Mouse (Mus musculus) lung, embryonic 16.5 days (tissue): ENCODE results near the gene Insl6. TPM values are rescaled to one million over a fixed set of nuclear protein-coding genes. Genes with fewer than 3 reads are reported as not detected.
A peak's percentile ranks its signal among the peaks of the same experiment; 100 is the strongest.

ENCODE experiments used
- ATAC-seq: fragments of 200-750 bp; cut with Nextera tagmentation; 2 replicates; pipeline ENCODE4 v1.8.0; 2017; ENCODE audit warnings: low read depth, mild to moderate bottlenecking, moderate library complexity
- H3K27ac ChIP-seq: fragments of 300-500 bp; sonication (generic); 2 replicates; pipeline ENCODE4 v1.5.1; 2014; ENCODE audit warnings: mild to moderate bottlenecking, control low read depth, low read length
- H3K27me3 ChIP-seq: fragments of 300-500 bp; sonication (generic); 2 replicates; pipeline ENCODE4 v1.6.1; 2014; ENCODE audit warnings: low read depth, low read length, mixed read lengths; ENCODE audit not compliant: control insufficient read depth, insufficient read depth
- H3K36me3 ChIP-seq: fragments of 300-500 bp; sonication (generic); 2 replicates; pipeline ENCODE4 v1.6.1; 2014; ENCODE audit warnings: low read length; ENCODE audit not compliant: control insufficient read depth, insufficient read depth
- H3K4me1 ChIP-seq: fragments of 300-500 bp; sonication (generic); replicated peaks from 2 replicates; pipeline ENCODE4 v1.6.1; 2014; ENCODE audit warnings: low read length, mixed read lengths; ENCODE audit not compliant: control insufficient read depth, insufficient read depth
- H3K4me2 ChIP-seq: fragments of 300-500 bp; sonication (generic); 2 replicates; pipeline ENCODE4 v1.6.1; 2014; ENCODE audit warnings: low read depth, low read length, control low read depth
- H3K4me3 ChIP-seq: fragments of 300-500 bp; sonication (generic); 2 replicates; pipeline ENCODE4 v1.5.1; 2014; ENCODE audit warnings: mild to moderate bottlenecking, low read length, control low read depth
- H3K9ac ChIP-seq: fragments of 300-500 bp; sonication (generic); 2 replicates; pipeline ENCODE4 v1.6.1; 2014; ENCODE audit warnings: low read length, control low read depth
- H3K9me3 ChIP-seq: fragments of 300-500 bp; sonication (generic); 2 replicates; pipeline ENCODE4 v1.6.1; 2016; ENCODE audit warnings: low read length; ENCODE audit not compliant: control insufficient read depth
- WGBS: fragments of 180-500 bp; shearing (Covaris S2); extraction: QIAGEN DNeasy Blood & Tissue Kit; methylation state at CpG from one replicate; pipeline ENCODE4 v1.1.7; 2014; 5-methylcytosine and 5-hydroxymethylcytosine counted together
- polyA plus RNA-seq: library from polyadenylated mRNA; unstranded; fragments of >200 nt; fragmentation: Nextera tagmentation; extraction: Ambion mirVana; gene quantifications from 2 replicates; pipeline ENCODE4 v1.2.1, GENCODE M21; 2015

Gene Insl6
- polyA plus RNA-seq, 1 experiment from 2014 or later, result 1.0 TPM

DNA sequence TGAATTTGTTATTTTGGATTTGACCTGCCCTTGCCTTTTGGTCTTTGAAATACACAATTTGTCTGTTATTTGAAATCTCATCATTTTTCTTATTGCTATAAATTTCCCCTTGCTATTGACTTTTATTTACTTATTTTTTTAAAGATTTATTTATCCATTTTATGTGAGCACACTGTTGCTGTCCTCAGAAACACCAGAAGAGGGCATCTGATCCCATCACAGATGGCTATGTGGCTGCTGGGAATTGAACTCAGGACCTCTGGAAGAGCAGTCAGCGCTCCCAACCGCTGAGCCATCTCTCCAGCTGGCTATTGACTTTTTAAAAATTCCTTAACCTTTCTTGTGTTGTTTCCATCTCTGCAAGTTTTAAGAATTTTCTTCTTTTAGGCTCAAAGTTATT, 11.5 kb upstream of the Insl6 start:
- Histone ChIP-seq H3K36me3 (no peaks in the 10 kb centered on the region), H3K4me1 (no peaks in the 10 kb centered on the region; the same call in 1 of the 2 replicates), H3K9me3 (no peaks in the 10 kb centered on the region), H3K4me3 (no peak overlapping the region), H3K27me3 (peaks cover 8% of the 10 kb centered on the region; the same call in 1 of the 2 replicates), H3K9ac (no peak overlapping the region), H3K27ac (no peak overlapping the region), H3K4me2 (no peak overlapping the region)
- ATAC-seq, result no peak
- 94% methylated on average over 2 of the region's 2 CpGs for WGBS

GRCm38 (mm10) chr19:29334068-29334745, 9.1 kb upstream of the Insl6 start, which contains the start of gene Rln1:
Rln1 (minus strand) TSS chr19:29334670.
- Histone ChIP-seq H3K27ac (no peak within 1 kb of the TSS), H3K27me3 (peaks cover 8% of the 10 kb centered on the region; the same call in 1 of the 2 replicates), H3K9ac (peak within 1 kb of the TSS; percentile 46), H3K9me3 (no peaks in the 10 kb centered on the region), H3K4me3 (peak within 1 kb of the TSS; percentile 31), H3K4me2 (peak within 1 kb of the TSS; percentile 60), H3K4me1 (no peaks in the 10 kb centered on the region; the same call in 1 of the 2 replicates), H3K36me3 (no peaks in the 10 kb centered on the region)
- 3% methylated on average over 23 of the region's 23 CpGs for WGBS
- ATAC-seq, result peak; percentile 66; the same call in 1 of the 2 replicates

- 70% methylated on average over 13 of the region's 13 CpGs for WGBS
- Histone ChIP-seq H3K36me3 (no peaks in the 10 kb centered on the region), H3K27me3 (peaks cover 2% of the 10 kb centered on the region; the same call in 1 of the 2 replicates), H3K27ac (no peak overlapping the region), H3K4me3 (no peak overlapping the region), H3K4me1 (peaks cover 6% of the 10 kb centered on the region), H3K9ac (no peak overlapping the region), H3K9me3 (no peaks in the 10 kb centered on the region), H3K4me2 (no peak overlapping the region)
- ATAC-seq, result no peak
Measured at GRCm38 (mm10) chr19:29326822-29327552, 1.8 kb upstream of the Insl6 start.

GRCm38 (mm10) chr19:29326396-29326795, 1.2 kb upstream of the Insl6 start:
- no peak for ATAC-seq
- H3K4me1 ChIP-seq, result peaks cover 6% of the 10 kb centered on the region
- H3K9me3 ChIP-seq, result no peaks in the 10 kb centered on the region
- H3K36me3 ChIP-seq, result no peaks in the 10 kb centered on the region
- peaks cover 2% of the 10 kb centered on the region; the same call in 1 of the 2 replicates for H3K27me3 ChIP-seq
- no peak overlapping the region for H3K4me3 ChIP-seq
- no peak overlapping the region for H3K9ac ChIP-seq
- H3K4me2 ChIP-seq, result no peak overlapping the region
- H3K27ac ChIP-seq, result no peak overlapping the region
- 82% methylated on average over 4 of the region's 4 CpGs for WGBS

GRCm38 (mm10) chr19:29325852-29326180, 660 bp upstream of the Insl6 start:
- peak overlapping the region; percentile 82 for H3K4me2 ChIP-seq
- WGBS, result 30% methylated on average over 9 of the region's 9 CpGs
- no peak overlapping the region for H3K9ac ChIP-seq
- no peaks in the 10 kb centered on the region for H3K36me3 ChIP-seq
- ATAC-seq, result peak; percentile 7; the same call in 1 of the 2 replicates
- peak overlapping the region; percentile 49 for H3K4me3 ChIP-seq
- H3K27me3 ChIP-seq, result peaks cover 2% of the 10 kb centered on the region; the same call in 1 of the 2 replicates
- no peak overlapping the region for H3K27ac ChIP-seq
- peaks cover 6% of the 10 kb centered on the region for H3K4me1 ChIP-seq
- no peaks in the 10 kb centered on the region for H3K9me3 ChIP-seq

DNA sequence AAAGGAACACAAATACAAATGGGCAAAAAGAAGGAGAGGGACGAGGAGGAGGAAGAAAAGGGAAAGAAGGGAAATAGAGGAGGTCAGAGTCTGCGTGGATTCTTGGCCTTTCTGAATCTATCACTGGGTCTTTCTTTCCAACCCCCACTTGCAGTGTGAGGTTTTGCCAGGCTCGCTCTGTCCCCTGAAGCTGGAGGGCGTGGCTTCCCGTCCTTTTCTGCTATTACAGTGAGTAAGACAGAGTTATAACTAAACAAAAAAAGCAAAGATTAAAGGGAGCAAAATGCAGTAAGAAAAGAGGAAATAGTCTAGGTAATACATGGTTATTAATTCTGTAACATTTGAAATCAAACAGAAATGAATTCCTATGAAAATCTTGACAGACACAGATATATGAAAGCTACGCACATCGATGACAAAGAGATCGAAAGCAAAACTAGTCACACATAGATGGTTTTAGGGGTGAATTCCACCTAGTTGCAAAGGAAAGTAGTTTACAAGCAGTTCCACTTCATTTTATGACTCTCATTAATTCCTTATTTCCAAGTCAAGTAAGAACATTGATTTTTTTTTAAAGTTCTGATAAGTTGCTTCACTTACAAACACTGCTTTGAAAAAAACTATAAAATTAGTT, 1.6 kb downstream of the Insl6 start:
- ATAC-seq, result no peak
- WGBS, result 64% methylated on average over 8 of the region's 8 CpGs
- peaks cover 6% of the 10 kb centered on the region for H3K4me1 ChIP-seq

GRCm38 (mm10) chr19:29312661-29313060, 12.5 kb downstream of the Insl6 start:
- no peaks in the 10 kb centered on the region for H3K4me1 ChIP-seq
- H3K4me2 ChIP-seq, result no peak overlapping the region
- WGBS, result 66% methylated on average over 7 of the region's 7 CpGs
- no peak for ATAC-seq
- H3K27ac ChIP-seq, result no peak overlapping the region
- H3K9ac ChIP-seq, result no peak overlapping the region
- peaks cover 13% of the 10 kb centered on the region for H3K36me3 ChIP-seq
- no peak overlapping the region for H3K4me3 ChIP-seq
- H3K27me3 ChIP-seq, result no peaks in the 10 kb centered on the region
- H3K9me3 ChIP-seq, result peaks cover 5% of the 10 kb centered on the region; the same call in 1 of the 2 replicates

More for the DNA sequence above, 1.6 kb downstream of the Insl6 start:
- Histone ChIP-seq H3K4me2 (no peak overlapping the region), H3K27ac (no peak overlapping the region), H3K4me3 (no peak overlapping the region), H3K27me3 (peaks cover 2% of the 10 kb centered on the region; the same call in 1 of the 2 replicates), H3K9me3 (no peaks in the 10 kb centered on the region), H3K36me3 (no peaks in the 10 kb centered on the region), H3K9ac (no peak overlapping the region)

- Histone ChIP-seq H3K4me3 (no peak overlapping the region), H3K27ac (no peak overlapping the region), H3K9ac (no peak overlapping the region), H3K36me3 (peaks cover 13% of the 10 kb centered on the region), H3K4me1 (no peaks in the 10 kb centered on the region), H3K27me3 (no peaks in the 10 kb centered on the region), H3K4me2 (no peak overlapping the region), H3K9me3 (peaks cover 5% of the 10 kb centered on the region; the same call in 1 of the 2 replicates)
- WGBS, result 88% methylated on average over 8 of the region's 8 CpGs
- no peak for ATAC-seq
Measured at GRCm38 (mm10) chr19:29311791-29312190, 13.4 kb downstream of the Insl6 start.

- Histone ChIP-seq H3K9me3 (no peaks in the 10 kb centered on the region), H3K27ac (no peak overlapping the region), H3K4me1 (no peaks in the 10 kb centered on the region), H3K27me3 (no peaks in the 10 kb centered on the region), H3K4me2 (no peak overlapping the region), H3K36me3 (peaks cover 16% of the 10 kb centered on the region), H3K9ac (no peak overlapping the region), H3K4me3 (no peak overlapping the region)
- no peak for ATAC-seq
Measured at GRCm38 (mm10) chr19:29308832-29309231, 16.3 kb downstream of the Insl6 start.
